In the genomic region with DNA sequence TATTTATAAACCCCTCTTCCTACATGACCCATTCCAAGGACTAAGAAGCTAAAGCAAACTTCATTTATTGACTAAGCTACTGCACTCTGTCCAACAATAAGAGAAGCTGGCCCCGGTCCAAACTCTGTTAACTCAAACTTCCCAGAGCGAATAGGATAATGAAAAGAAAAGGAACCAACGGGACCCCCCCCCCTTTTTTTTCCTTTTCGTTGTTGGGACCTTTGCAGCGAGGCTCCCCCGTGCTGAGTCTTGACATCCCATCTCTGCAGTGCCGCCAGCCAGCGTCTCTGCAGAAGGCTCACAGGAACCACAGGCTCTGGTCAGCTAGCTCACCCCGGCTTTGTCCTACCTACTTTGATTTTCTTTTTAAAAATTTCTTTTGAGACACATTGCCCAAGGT, we compare ENCODE assay signal across 8 mouse cellular contexts. TPM values are rescaled to one million over a fixed set of nuclear protein-coding genes. Genes with fewer than 3 reads are reported as not detected.
DNase-seq lines count a peak whose midpoint lies in the region; ATAC-seq and TF ChIP-seq lines count a peak whose summit lies in the region.

No protein-coding gene starts in this region.

- peaks cover 33% of the 10 kb centered on the region for H3K4me1 ChIP-seq in forebrain, embryonic 14.5 days (ENCODE audit: control insufficient read depth, insufficient read depth, low read length)
- H3K4me1 ChIP-seq in intestine, embryonic 15.5 days (replicated peaks): peaks cover 49% of the 10 kb centered on the region
- peaks cover 25% of the 10 kb centered on the region for H3K4me1 ChIP-seq in lung, embryonic 14.5 days (ENCODE audit: insufficient read depth)

- H3K27ac ChIP-seq in forebrain, embryonic 14.5 days (ENCODE audit: low read depth, low read length): no peak overlapping the region
- H3K27ac ChIP-seq in intestine, embryonic 15.5 days: peak overlapping the region; percentile 52
- H3K27ac ChIP-seq in lung, embryonic 14.5 days (ENCODE audit: low read depth): peak overlapping the region; percentile 71

- 3% methylated on average over 9 of the region's 9 CpGs for WGBS in forebrain, embryonic 14.5 days
- WGBS in intestine, embryonic 15.5 days: 20% methylated on average over 9 of the region's 9 CpGs
- WGBS in lung, embryonic 14.5 days: 10% methylated on average over 9 of the region's 9 CpGs

- no peaks in the 10 kb centered on the region; the same call in 1 of the 2 replicates for H3K36me3 ChIP-seq in forebrain, embryonic 14.5 days (ENCODE audit: control insufficient read depth, insufficient read depth, low read length)
- no peaks in the 10 kb centered on the region for H3K36me3 ChIP-seq in intestine, embryonic 15.5 days
- H3K36me3 ChIP-seq in lung, embryonic 14.5 days (ENCODE audit: insufficient read depth): peaks cover 2% of the 10 kb centered on the region; the same call in 1 of the 2 replicates

- no peak overlapping the region; the same call in 1 of the 2 replicates for H3K9ac ChIP-seq in forebrain, embryonic 14.5 days (ENCODE audit: low read length)
- no peak overlapping the region for H3K9ac ChIP-seq in intestine, embryonic 15.5 days
- 0 out of 2 replicates have a peak overlapping the region, but pooled peaks have one; percentile 24 for H3K9ac ChIP-seq in lung, embryonic 14.5 days

- no peaks in the 10 kb centered on the region for H3K9me3 ChIP-seq in forebrain, embryonic 14.5 days (replicated peaks; ENCODE audit: control insufficient read depth, low read length)
- H3K9me3 ChIP-seq in intestine, embryonic 15.5 days: no peaks in the 10 kb centered on the region
- no peaks in the 10 kb centered on the region for H3K9me3 ChIP-seq in lung, embryonic 14.5 days (ENCODE audit: low read depth, low read length)

- ATAC-seq in forebrain, embryonic 14.5 days: no peak
- no peak for ATAC-seq in intestine, embryonic 15.5 days
- no peak for ATAC-seq in lung, embryonic 14.5 days (ENCODE audit: insufficient read depth)
- no peak for ATAC-seq in monocyte, adult 5-6 weeks (replicated peaks; ENCODE audit: insufficient number of reproducible peaks, low FRiP score, low TSS enrichment, poor library complexity, severe bottlenecking)

- no peak for TF ChIP-seq CTCF in lung, embryonic 14.5 days (IDR thresholded peaks at IDR 0.05; ENCODE audit: low read depth)

- no peaks in the 10 kb centered on the region for H3K27me3 ChIP-seq in forebrain, embryonic 14.5 days (replicated peaks; ENCODE audit: control insufficient read depth, insufficient read depth, low read length)
- H3K27me3 ChIP-seq in intestine, embryonic 15.5 days (replicated peaks): no peaks in the 10 kb centered on the region
- H3K27me3 ChIP-seq in lung, embryonic 14.5 days (ENCODE audit: insufficient read depth, low read length): no peaks in the 10 kb centered on the region

- H3K4me3 ChIP-seq in forebrain, embryonic 14.5 days (ENCODE audit: low read depth, low read length): no peak overlapping the region
- no peak overlapping the region for H3K4me3 ChIP-seq in intestine, embryonic 15.5 days (replicated peaks)
- peak overlapping the region; percentile 5; the same call in 1 of the 2 replicates for H3K4me3 ChIP-seq in lung, embryonic 14.5 days (ENCODE audit: low read depth, low read length)

- peak overlapping the region; percentile 80 for H3K4me2 ChIP-seq in forebrain, embryonic 14.5 days (ENCODE audit: low read length)
- H3K4me2 ChIP-seq in intestine, embryonic 15.5 days (replicated peaks): peak overlapping the region; percentile 70
- peak overlapping the region; percentile 80 for H3K4me2 ChIP-seq in lung, embryonic 14.5 days

- peak; percentile 92 for DNase-seq in heart, adult 11 months
- no peak for DNase-seq in heart, adult 8-10 months (ENCODE audit: low spot score)
- peak; percentile 53 for DNase-seq in NIH3T3 (ENCODE audit: low read depth)
- DNase-seq in forebrain, embryonic 14.5 days (ENCODE audit: low spot score): peak; percentile 72
- DNase-seq in lung, embryonic 14.5 days: peak; percentile 88
- DNase-seq in left cerebral cortex, adult 9 months (ENCODE audit: low spot score in 2 of 2): no peak

RNA-seq across cellular contexts. Expression of gene Sik3, which starts 3.2 kb away (rescaled TPM):
- total RNA-seq in heart, adult 8-10 months (2022): 10 to 100 TPM; 62.0 to 81.1 (median 73.3) TPM
- polyA plus RNA-seq in forebrain, embryonic 14.5 days (2014; fragmentation: Nextera tagmentation; extraction: Ambion mirVana): 5.0 and 5.7 TPM in 2 replicates
- 12.4 and 13.2 TPM in 2 replicates for polyA plus RNA-seq in intestine, embryonic 15.5 days (2015; fragmentation: Nextera tagmentation; extraction: Ambion mirVana)
- polyA plus RNA-seq in lung, embryonic 14.5 days (2014; fragmentation: Nextera tagmentation; extraction: Ambion mirVana): 14.1 and 15.7 TPM in 2 replicates
- total RNA-seq in monocyte, adult 5-6 weeks (2017): 8.8 to 21.7 TPM (median 11.0 TPM) in 3 replicates

RNA-seq across cellular contexts. Expression of gene Pafah1b2, which starts 3.3 kb away (rescaled TPM):
- total RNA-seq in heart, adult 8-10 months (2022): 10 to 100 TPM; 44.4 to 54.1 (median 49.2) TPM
- 314 and 359 TPM in 2 replicates for polyA plus RNA-seq in forebrain, embryonic 14.5 days (2014; fragmentation: Nextera tagmentation; extraction: Ambion mirVana)
- 137 and 141 TPM in 2 replicates for polyA plus RNA-seq in intestine, embryonic 15.5 days (2015; fragmentation: Nextera tagmentation; extraction: Ambion mirVana)
- 179 and 184 TPM in 2 replicates for polyA plus RNA-seq in lung, embryonic 14.5 days (2014; fragmentation: Nextera tagmentation; extraction: Ambion mirVana)
- 67.4 to 83.6 TPM (median 77.9 TPM) in 3 replicates for total RNA-seq in monocyte, adult 5-6 weeks (2017)

Comparison
In these comparisons a context has a peak if more than half of its experiments do, and no peak if none do; other contexts are left out.
1. DNase-seq: peak in heart, adult 11 months (single experiment), NIH3T3 (single experiment), forebrain, embryonic 14.5 days (single experiment) and lung, embryonic 14.5 days (single experiment); none in heart, adult 8-10 months (single experiment) and left cerebral cortex, adult 9 months (0 of 2).
2. Peak in every context shown above with its lines, with median percentiles within 50 percentile points of each other: H3K4me2 ChIP-seq.